Comparison of ENCODE assay signal across 8 mouse cellular contexts in the genomic region with DNA sequence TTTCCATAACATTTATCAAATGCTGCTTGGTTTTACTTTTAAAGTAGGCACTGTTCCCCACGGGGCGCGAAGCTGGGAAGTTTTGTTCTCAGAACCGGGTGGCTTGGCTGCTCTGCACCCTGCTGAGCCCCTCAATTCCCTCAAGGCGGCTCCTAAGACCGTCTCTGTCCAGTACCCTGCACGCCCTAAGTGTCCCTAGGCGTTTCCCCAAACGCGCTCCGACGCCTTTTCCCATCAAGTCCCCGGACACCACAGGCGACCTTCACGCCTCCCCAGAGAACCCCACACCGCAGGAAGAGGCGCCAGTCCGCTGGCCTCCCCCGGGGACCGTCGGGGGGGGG. TPM values are rescaled to one million over a fixed set of nuclear protein-coding genes. Genes with fewer than 3 reads are reported as not detected.
DNase-seq lines count a peak whose midpoint lies in the region; ATAC-seq and TF ChIP-seq lines count a peak whose summit lies in the region.

No protein-coding gene starts in this region.

- peak overlapping the region; percentile 98 for H3K4me2 ChIP-seq in neural tube, embryonic 11.5 days (ENCODE audit: low read depth)
- peak overlapping the region; percentile 93 for H3K4me2 ChIP-seq in hindbrain, postnatal 0 days (ENCODE audit: low read depth, low read length)
- peak overlapping the region; percentile 34 for H3K4me2 ChIP-seq in myocyte (ENCODE audit: low read depth)

- H3K27ac ChIP-seq in neural tube, embryonic 11.5 days (ENCODE audit: low read depth, low read length): no peak overlapping the region
- no peak overlapping the region for H3K27ac ChIP-seq in hindbrain, postnatal 0 days

- peak overlapping the region; percentile 49 for H3K9ac ChIP-seq in neural tube, embryonic 11.5 days (ENCODE audit: low read length)
- H3K9ac ChIP-seq in hindbrain, postnatal 0 days (replicated peaks; ENCODE audit: low read length): peak overlapping the region; percentile 56

- no peaks in the 10 kb centered on the region for H3K79me2 ChIP-seq in myocyte (ENCODE audit: control insufficient read depth, insufficient read depth)

- 1% methylated on average over 18 of the region's 21 CpGs for WGBS in neural tube, embryonic 11.5 days
- under 1% methylated on average over 19 of the region's 21 CpGs for WGBS in hindbrain, postnatal 0 days

- H3K4me3 ChIP-seq in neural tube, embryonic 11.5 days (ENCODE audit: low read depth, low read length): peak overlapping the region; percentile 68
- H3K4me3 ChIP-seq in hindbrain, postnatal 0 days (ENCODE audit: low read length): peak overlapping the region; percentile 73
- H3K4me3 ChIP-seq in myocyte: no peak overlapping the region

- no peak overlapping the region for H3ac ChIP-seq in myocyte (ENCODE audit: control insufficient read depth, insufficient read length)

- no peaks in the 10 kb centered on the region for H3K36me3 ChIP-seq in neural tube, embryonic 11.5 days (ENCODE audit: control insufficient read depth, insufficient read depth, low read length)
- H3K36me3 ChIP-seq in hindbrain, postnatal 0 days (ENCODE audit: insufficient read depth, low read length): no peaks in the 10 kb centered on the region
- no peaks in the 10 kb centered on the region for H3K36me3 ChIP-seq in myocyte (ENCODE audit: control insufficient read depth, insufficient read depth)

- TF ChIP-seq POLR2A in myocyte (IDR thresholded peaks at IDR 0.05; ENCODE audit: insufficient read length, low read depth): no peak

- no peak for TF ChIP-seq CTCF in hindbrain, postnatal 0 days (IDR thresholded peaks at IDR 0.05; ENCODE audit: low read depth)

- no peak for ATAC-seq in CD4-positive, CD25-positive, alpha-beta regulatory T cell, adult 4 months
- peak; percentile 57 for ATAC-seq in neural tube, embryonic 11.5 days (ENCODE audit: insufficient read depth, low FRiP score, low TSS enrichment)
- peak; percentile 43 for ATAC-seq in hindbrain, postnatal 0 days

- peak; percentile 8 for DNase-seq in CD4-positive, CD25-positive, alpha-beta regulatory T cell, adult 2 months (ENCODE audit: low read depth, low spot score)
- DNase-seq in neural tube, embryonic 11.5 days (ENCODE audit: low spot score): no peak
- DNase-seq in neural tube, embryonic 10.5 days (ENCODE audit: extremely low spot score, low spot score): no peak
- DNase-seq in hindbrain, postnatal 0 days (ENCODE audit: low spot score): peak; percentile 6
- DNase-seq in layer of hippocampus, postnatal 14 days (ENCODE audit: low spot score in 2 of 2): no peak
- no peak for DNase-seq in frontal cortex, postnatal 25 days (ENCODE audit: low spot score in 2 of 2)

- H3K27me3 ChIP-seq in neural tube, embryonic 11.5 days (ENCODE audit: control insufficient read depth, insufficient read depth, low read length): peaks cover 32% of the 10 kb centered on the region
- 0 out of 2 replicates have a peak, but pooled peaks cover 2% of the 10 kb centered on the region for H3K27me3 ChIP-seq in hindbrain, postnatal 0 days (ENCODE audit: insufficient read depth, low read length)
- peaks cover 28% of the 10 kb centered on the region for H3K27me3 ChIP-seq in myocyte (ENCODE audit: control insufficient read depth, insufficient read depth, insufficient read length)

- H3K4me1 ChIP-seq in neural tube, embryonic 11.5 days (ENCODE audit: control insufficient read depth, insufficient read depth, low read length): peaks cover 7% of the 10 kb centered on the region
- no peaks in the 10 kb centered on the region for H3K4me1 ChIP-seq in hindbrain, postnatal 0 days (ENCODE audit: insufficient read depth, low read length)

- H3K9me3 ChIP-seq in neural tube, embryonic 11.5 days (ENCODE audit: control insufficient read depth, low read length): no peaks in the 10 kb centered on the region
- no peaks in the 10 kb centered on the region for H3K9me3 ChIP-seq in hindbrain, postnatal 0 days (ENCODE audit: low read length)

TF ChIP-seq in myocyte, 11 proteins besides CTCF, POLR2A, EP300 and RAD21:
- TF ChIP-seq SRF (IDR thresholded peaks at IDR 0.05; ENCODE audit: control insufficient read depth, insufficient read length, low read depth): no peak
- no peak for TF ChIP-seq MAX (IDR thresholded peaks at IDR 0.05; ENCODE audit: low read depth)
- no peak for TF ChIP-seq MYOG (IDR thresholded peaks at IDR 0.05; ENCODE audit: control insufficient read depth in 1 of 3, insufficient read depth in 1 of 3, insufficient read length in 2 of 3, low read depth in 2 of 3)

RNA-seq across cellular contexts. Expression of a gene that starts 0.3 kb away (rescaled TPM):
- under 1 TPM; 0.17 to 0.66 TPM for polyA plus RNA-seq in CD4-positive, CD25-positive, alpha-beta regulatory T cell, adult 4 months (2017; shearing (Covaris generic))
- 3.5 and 3.8 TPM in 2 replicates for polyA plus RNA-seq in neural tube, embryonic 11.5 days (2014; fragmentation: Nextera tagmentation; extraction: Ambion mirVana)
- total RNA-seq in hindbrain, postnatal 0 days (2014; rRNA removed): 28.5 and 50.7 TPM in 2 replicates
- polyA plus RNA-seq in hindbrain, postnatal 0 days (2015; fragmentation: Nextera tagmentation; extraction: Ambion mirVana): 23.8 and 25.2 TPM in 2 replicates
- 0.01 TPM for polyA plus RNA-seq in myocyte (2012; fragmentation: generic; extraction: Trizol)
- 10 to 100 TPM; 12.8 to 12.9 TPM for total RNA-seq in layer of hippocampus, postnatal 14 days (2021)

Comparison
In these comparisons a context has a peak if more than half of its experiments do, and no peak if none do; other contexts are left out.
1. DNase-seq: peak in CD4-positive, CD25-positive, alpha-beta regulatory T cell, adult 2 months (single experiment) and hindbrain, postnatal 0 days (single experiment); none in neural tube, embryonic 11.5 days (single experiment), neural tube, embryonic 10.5 days (single experiment), layer of hippocampus, postnatal 14 days (0 of 2) and frontal cortex, postnatal 25 days (0 of 2).
2. H3K4me2 ChIP-seq: peak in every context shown above with its lines; median percentile 98 in neural tube, embryonic 11.5 days; 93 in hindbrain, postnatal 0 days; 34 in myocyte.